Mouse (Mus musculus) MEL (cell line): Measurements from ENCODE around the gene Palm.

Source experiments
- CHD2 ChIP-seq: IDR thresholded peaks from 2 replicates; pipeline ENCODE4 v1.6.1; 2011; ENCODE audit warnings: low read length, improper control_type of control experiment
- CTCF ChIP-seq, 3 experiments: IDR thresholded peaks in 2 of 3; conservative IDR thresholded peaks in 1 of 3; 2 replicates each; pipeline ENCODE4 v1.5.1; 2011 to 2012; ENCODE audit warnings: low read length in 3 of 3, low read depth in 2 of 3, mild to moderate bottlenecking in 2 of 3, improper control_type of control experiment in 1 of 3, inconsistent platforms in 1 of 3, mixed read lengths in 1 of 3, moderate library complexity in 1 of 3; ENCODE audit not compliant: control insufficient read depth in 1 of 3, insufficient read depth in 1 of 3, poor library complexity in 1 of 3, severe bottlenecking in 1 of 3
- EP300 ChIP-seq, 2 experiments: IDR thresholded peaks; 2 replicates each; pipeline ENCODE4 v1.6.1; 2011; ENCODE audit warnings: improper control_type of control experiment in 2 of 2, low read length in 2 of 2, low read depth in 1 of 2, mild to moderate bottlenecking in 1 of 2
- GABPA ChIP-seq: IDR thresholded peaks from 2 replicates; pipeline ENCODE4 v1.6.1; 2012; ENCODE audit warnings: low read depth, mild to moderate bottlenecking, inconsistent platforms, low read length, improper control_type of control experiment, moderate library complexity
- GATA1 ChIP-seq: IDR thresholded peaks from 2 replicates; pipeline ENCODE4 v1.6.1; 2011; ENCODE audit warnings: low read depth, low read length, improper control_type of control experiment
- MAFK ChIP-seq: IDR thresholded peaks from 2 replicates; pipeline ENCODE4 v1.6.1; 2011; ENCODE audit warnings: low read depth, mild to moderate bottlenecking, low read length, improper control_type of control experiment, borderline replicate concordance
- MEF2A ChIP-seq: IDR thresholded peaks from 2 replicates; pipeline ENCODE4 v1.6.1; 2014; ENCODE audit warnings: low read depth, mild to moderate bottlenecking, inconsistent platforms, low read length, improper control_type of control experiment; ENCODE audit not compliant: poor library complexity, insufficient replicate concordance, severe bottlenecking; ENCODE audit errors: extremely low read depth
- MXI1 ChIP-seq: IDR thresholded peaks from 2 replicates; pipeline ENCODE4 v1.6.1; 2011; ENCODE audit warnings: mild to moderate bottlenecking, low read depth, low read length, improper control_type of control experiment
- NRF1 ChIP-seq: IDR thresholded peaks from 2 replicates; pipeline ENCODE4 v1.6.1; 2014; ENCODE audit warnings: low read depth, mild to moderate bottlenecking, inconsistent platforms, low read length, improper control_type of control experiment, moderate library complexity; ENCODE audit not compliant: poor library complexity, insufficient read depth, severe bottlenecking
- POLR2A ChIP-seq, 2 experiments: IDR thresholded peaks; 2 replicates each; pipeline ENCODE4 v1.6.1; 2011 to 2012; ENCODE audit warnings: low read length in 2 of 2, mild to moderate bottlenecking in 2 of 2, control low read depth in 1 of 2, improper control_type of control experiment in 1 of 2, low read depth in 1 of 2, moderate library complexity in 1 of 2; ENCODE audit not compliant: control insufficient read depth in 1 of 2, insufficient read depth in 1 of 2, poor library complexity in 1 of 2
- SIN3A ChIP-seq: IDR thresholded peaks from 2 replicates; pipeline ENCODE4 v1.6.1; 2012; ENCODE audit warnings: low read length, improper control_type of control experiment, inconsistent platforms
- TAL1 ChIP-seq: IDR thresholded peaks from 2 replicates; pipeline ENCODE4 v1.6.1; 2012; ENCODE audit warnings: mild to moderate bottlenecking, inconsistent platforms, low read length, moderate library complexity, mixed read lengths
- ZMIZ1 ChIP-seq: IDR thresholded peaks from 2 replicates; pipeline ENCODE4 v1.6.1; 2012; ENCODE audit warnings: low read depth, mild to moderate bottlenecking, inconsistent platforms, low read length, improper control_type of control experiment, moderate library complexity

GRCm38 (mm10) chr10:79814271-79814842 lies 21.0 kb downstream of the Palm start:
- no peak for TF ChIP-seq TAL1
- TF ChIP-seq POLR2A (IDR thresholded peaks at IDR 0.05; ENCODE audit: control insufficient read depth in 1 of 2, insufficient read depth in 1 of 2, low read depth in 1 of 2, low read length in 2 of 2, poor library complexity in 1 of 2), result no peak
- no peak for TF ChIP-seq MXI1
- no peak for TF ChIP-seq ZMIZ1
- TF ChIP-seq CTCF (IDR thresholded peaks at IDR 0.05 in 2 of 3, conservative IDR thresholded peaks at IDR 0.05 in 1 of 3; ENCODE audit: control insufficient read depth in 1 of 3, insufficient read depth in 1 of 3, low read depth in 2 of 3, low read length in 3 of 3, poor library complexity in 1 of 3, severe bottlenecking in 1 of 3), result no peak
- no peak for TF ChIP-seq CHD2
- TF ChIP-seq MAFK, result no peak
- no peak for TF ChIP-seq GATA1
- TF ChIP-seq SIN3A, result no peak
- no peak for TF ChIP-seq NRF1
- TF ChIP-seq EP300 (IDR thresholded peaks at IDR 0.05; ENCODE audit: low read depth in 1 of 2, low read length in 2 of 2), result no peak
- no peak for TF ChIP-seq GABPA
- TF ChIP-seq MEF2A, result no peak
